Mouse (Mus musculus) adrenal gland, adult (tissue): Measurements from ENCODE around the gene Itgal.
A peak's percentile ranks its signal among the peaks of the same experiment; 100 is the strongest.

Source experiments
- DNase-seq, 2 experiments: peaks; one replicate each; pipeline ENCODE4 v3.0.0; 2022 to 2023; ENCODE audit warnings: low spot score in 1 of 2; ENCODE audit not compliant: inconsistent age in 2 of 2

The Itgal gene

GRCm38 (mm10) chr7:127276519-127276961, 19.5 kb upstream of the Itgal start:
- no peak for DNase-seq

DNA sequence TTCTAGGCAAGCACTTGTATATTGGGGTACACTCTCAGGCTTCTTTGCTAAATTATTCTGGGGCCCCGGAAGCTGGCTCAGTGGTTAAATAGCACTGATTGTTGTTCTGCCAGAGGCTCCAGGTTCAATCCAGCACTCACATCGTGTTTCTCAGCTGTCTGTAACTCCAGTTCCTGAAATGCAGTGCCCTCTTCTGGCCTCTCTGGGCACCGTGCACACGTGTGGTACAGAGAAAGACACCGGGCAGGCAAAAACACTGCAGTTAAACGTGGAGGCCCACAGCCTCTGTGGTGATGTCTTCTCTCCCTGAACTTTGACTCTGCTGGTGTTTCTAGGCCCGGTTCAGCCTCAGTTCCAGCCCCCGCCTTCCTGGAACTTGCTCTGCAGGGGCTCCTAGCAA, 17.7 kb upstream of the Itgal start:
- DNase-seq, result peak; percentile 59 to 74

DNA sequence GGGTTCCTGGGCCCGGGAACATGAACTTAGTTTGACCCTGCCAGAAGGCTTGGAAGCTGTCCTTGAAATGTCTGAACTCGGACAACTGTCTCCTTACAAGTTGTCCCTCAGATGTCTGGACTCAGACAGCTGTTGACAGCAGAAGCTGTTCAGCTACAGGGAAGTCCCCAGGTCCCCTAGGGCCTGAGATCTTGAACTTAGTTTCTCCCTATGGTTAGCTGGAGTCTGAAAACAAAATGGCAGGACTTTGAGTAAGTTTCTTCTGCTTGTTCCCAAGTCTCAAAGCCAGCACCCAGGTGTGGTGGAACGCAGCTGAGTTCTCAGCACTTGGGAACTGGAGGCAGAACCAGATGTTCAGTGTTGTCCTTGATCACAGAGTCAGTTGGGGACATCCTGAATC, 16.0 kb upstream of the Itgal start:
- peak in 1 of 2 experiments; percentile 53 for DNase-seq

- peak in 1 of 2 experiments; percentile 39 for DNase-seq
These were observed 14.9 kb upstream of the Itgal start for GRCm38 (mm10) chr7:127281114-127281513.

- no peak for DNase-seq
These were observed 13.9 kb upstream of the Itgal start for GRCm38 (mm10) chr7:127282190-127282589.

- no peak for DNase-seq
These were observed 10.9 kb upstream of the Itgal start for GRCm38 (mm10) chr7:127285154-127285553.

DNA sequence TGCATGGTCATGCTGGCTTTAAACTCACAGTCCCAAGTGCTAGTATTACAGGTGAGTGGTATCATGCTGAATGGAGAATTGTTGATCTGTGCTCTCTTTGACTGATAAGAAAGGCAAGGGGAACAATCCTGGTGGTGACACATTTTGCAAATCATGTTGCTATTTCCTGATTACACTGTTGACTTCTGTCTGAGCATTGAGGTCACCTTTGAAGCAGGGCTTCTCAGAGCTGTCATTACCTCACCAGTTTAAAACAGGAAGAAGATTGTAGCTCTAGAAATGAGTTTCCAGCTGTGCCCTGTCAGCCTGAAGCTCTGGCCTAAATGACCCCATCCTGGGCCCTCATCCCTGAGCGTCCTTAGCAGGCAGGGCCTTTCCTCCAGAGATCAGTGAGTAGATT, 8.1 kb upstream of the Itgal start:
- DNase-seq, result no peak

- no peak for DNase-seq
These were observed 6.8 kb upstream of the Itgal start for GRCm38 (mm10) chr7:127289306-127289705.

GRCm38 (mm10) chr7:127290142-127290541, 5.9 kb upstream of the Itgal start:
- DNase-seq, result no peak

DNA sequence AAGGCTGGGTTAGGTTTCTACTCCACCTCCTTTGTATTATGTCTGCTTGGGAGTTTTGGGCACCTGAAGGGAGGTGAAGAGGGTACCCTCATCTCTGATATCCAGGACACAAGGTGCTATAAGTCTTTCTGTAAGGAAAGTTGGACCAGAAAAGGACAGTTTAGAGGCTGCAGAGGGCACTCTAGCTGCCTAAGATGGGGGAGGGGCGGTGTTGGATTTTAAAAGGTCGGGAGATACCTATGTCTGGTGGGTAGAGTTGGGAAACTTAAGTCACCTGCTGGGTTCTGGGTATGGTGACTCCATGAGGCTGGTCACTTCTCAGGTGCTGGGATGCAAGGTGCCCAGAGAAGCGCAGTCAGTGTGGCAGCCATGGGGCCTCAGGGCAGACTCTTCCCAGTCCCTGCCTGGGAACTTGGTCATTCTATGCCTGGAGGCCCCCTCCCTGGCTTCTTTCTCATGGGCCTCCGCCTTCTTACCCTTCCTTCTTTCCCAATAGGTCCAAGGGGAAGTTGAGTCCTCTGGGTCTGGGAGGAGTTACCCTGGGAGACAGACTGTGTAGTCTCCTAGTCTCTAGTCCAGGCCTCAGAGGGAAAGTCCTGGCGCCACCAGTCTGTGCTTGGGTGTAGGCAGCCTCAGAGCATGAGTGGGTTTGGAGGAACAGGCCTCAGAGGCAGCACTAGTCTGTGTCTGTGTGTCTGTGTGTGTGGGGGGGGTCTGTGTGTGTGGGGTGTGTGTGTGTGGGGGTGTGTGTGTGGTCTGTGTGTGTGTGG, 911 bp downstream of the Itgal start:
- no peak for DNase-seq

DNA sequence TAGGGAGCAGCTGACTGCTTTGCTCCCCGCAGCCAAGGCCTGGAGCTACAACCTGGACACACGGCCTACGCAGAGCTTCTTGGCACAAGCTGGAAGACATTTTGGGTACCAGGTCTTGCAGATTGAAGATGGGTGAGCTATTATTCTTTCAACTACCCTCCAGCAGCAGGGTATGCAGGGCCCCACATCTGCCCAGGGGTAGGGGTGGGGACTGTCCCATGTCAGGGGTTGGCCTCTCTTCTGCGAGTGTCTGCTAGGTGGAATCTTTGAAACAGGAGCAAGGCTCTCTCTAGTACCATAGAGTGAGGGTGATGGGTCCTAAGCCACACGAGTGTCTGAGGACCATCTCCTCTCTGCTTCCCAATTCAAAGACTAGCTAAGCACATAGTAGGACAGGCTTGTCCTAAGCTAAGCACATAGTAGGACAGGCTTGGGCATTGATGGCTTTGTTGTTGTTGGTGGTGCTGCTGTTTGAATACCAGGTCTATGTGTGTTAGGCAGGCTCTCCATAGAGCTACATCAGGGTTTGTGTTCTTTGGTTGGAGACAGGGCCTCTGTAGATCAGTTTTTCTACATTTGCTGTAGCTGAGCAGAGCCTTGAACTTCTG, 1.6 kb downstream of the Itgal start:
- DNase-seq, result no peak

DNA sequence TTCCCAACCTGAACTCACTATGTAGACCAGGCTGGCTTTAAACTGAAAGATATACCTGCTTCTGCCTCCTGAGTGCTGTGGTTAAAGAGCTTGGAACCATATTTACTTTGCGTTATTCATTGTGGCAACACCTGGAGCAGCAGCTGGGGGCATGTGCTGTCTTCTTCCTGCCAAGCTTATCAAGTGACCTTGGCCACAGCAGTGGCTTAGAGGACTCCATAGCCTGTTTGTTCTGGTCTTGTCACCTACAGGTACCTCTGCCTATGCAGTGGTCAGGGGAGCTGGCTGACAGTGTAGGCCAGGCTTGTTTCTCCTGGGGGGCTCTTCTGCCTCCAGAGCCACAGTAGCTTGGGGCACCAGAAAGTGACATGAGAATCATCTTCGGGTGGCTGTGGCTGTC, 12.4 kb downstream of the Itgal start:
- DNase-seq, result peak in 1 of 2 experiments; percentile 27

- DNase-seq, result peak; percentile 29 to 87
These were observed 12.8 kb downstream of the Itgal start for GRCm38 (mm10) chr7:127308887-127309286.

GRCm38 (mm10) chr7:127309951-127310350, 13.9 kb downstream of the Itgal start:
- DNase-seq, result no peak

- DNase-seq, result no peak
These were observed 17.9 kb downstream of the Itgal start for GRCm38 (mm10) chr7:127313912-127314311.

DNA sequence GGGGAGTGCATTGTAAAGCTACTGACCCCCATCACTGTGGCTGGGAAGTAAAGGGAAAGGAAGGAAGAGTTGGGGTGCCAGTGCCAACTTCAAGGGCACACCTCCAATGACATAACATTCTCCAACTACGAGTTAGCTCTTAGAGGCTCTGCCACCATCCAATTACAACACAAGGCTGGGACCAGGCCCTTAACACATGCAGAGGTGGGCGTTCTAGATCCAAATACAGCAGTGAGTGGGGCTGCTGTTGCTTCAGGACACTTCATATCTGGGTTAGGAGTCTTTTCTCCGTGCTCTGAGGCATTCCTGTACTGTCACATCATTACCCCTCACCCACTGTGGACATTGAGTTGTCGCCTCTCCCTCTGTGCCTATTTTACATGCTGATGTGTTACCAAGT, 25.0 kb downstream of the Itgal start:
- no peak for DNase-seq

- DNase-seq, result peak in 1 of 2 experiments; percentile 45
These were observed 26.0 kb downstream of the Itgal start for GRCm38 (mm10) chr7:127322085-127322484.

DNA sequence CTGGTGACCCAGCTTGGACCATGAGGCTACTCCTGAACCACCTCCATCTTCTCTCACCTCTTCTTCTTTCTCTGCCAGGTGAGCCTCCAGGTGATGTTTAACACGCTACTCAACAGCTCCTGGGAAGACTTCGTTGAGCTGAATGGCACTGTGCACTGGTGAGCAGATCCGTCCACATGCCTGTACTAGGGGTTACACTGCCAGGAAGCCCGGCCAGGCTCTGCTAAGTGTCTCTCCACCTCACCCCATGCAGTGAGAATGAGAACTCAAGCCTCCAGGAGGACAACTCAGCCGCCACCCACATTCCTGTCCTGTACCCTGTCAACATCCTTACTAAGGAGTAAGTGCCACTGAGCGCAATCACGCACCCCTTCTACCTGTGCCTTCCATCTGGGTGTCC, 28.9 kb downstream of the Itgal start:
- no peak for DNase-seq

- no peak for DNase-seq
These were observed 29.5 kb downstream of the Itgal start for GRCm38 (mm10) chr7:127325550-127325949.

DNA sequence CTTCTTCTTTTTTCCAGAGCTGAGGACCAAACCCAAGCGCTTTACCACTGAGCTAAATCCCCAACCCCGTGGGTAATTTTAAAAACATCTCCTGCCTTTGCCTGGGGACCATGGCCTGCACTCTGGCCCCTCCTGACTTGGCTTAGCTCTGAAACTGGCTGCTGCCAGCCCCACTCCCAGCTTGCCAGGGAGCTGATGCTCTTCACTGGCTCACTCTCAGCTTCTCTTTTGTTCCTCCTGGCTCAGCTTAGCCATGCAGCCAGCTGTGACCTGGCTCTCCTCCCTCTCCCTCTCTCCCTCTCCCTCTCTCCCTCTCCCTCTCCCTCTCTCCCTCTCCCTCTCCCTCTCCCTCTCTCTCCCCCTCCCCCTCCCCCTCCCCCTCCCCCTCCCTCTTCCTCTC, 30.6 kb downstream of the Itgal start:
- no peak for DNase-seq

DNA sequence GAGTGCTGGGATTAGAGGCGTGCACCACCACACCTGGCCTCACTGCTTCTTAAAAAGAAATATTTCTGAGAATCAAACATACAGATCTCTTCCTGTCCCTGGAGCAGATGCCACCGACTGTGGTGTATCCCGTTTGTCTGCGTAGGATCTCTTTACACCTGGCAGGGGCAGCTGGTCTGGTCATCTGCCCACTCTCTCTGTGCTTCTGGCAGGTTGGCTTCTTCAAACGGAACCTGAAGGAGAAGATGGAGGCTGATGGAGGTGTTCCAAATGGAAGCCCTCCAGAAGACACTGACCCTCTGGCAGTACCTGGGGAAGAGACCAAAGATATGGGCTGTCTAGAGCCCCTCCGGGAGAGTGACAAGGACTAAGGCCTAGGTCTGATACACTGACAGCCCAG, 37.2 kb downstream of the Itgal start:
- no peak for DNase-seq

DNA sequence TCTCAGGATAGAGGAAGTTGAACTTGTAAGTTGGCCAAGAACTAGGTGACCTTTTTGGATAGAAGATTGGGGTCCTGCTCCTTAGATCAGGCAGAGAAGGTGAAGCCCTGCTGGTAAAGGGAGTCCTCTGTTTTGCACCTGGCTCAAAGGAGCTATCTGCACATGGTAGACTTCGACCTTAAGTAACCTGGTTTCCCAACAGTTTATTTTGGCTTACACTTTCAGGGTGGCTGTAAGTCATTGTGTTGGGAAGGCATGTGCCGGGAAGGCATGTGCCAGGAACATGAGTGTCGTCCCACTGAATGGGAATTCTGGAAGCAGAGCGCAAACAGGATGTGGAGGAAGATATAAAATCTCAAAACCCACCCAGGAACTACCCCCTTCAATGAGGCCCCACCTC, 39.5 kb downstream of the Itgal start:
- no peak for DNase-seq

- peak in 1 of 2 experiments; percentile 40 for DNase-seq
These were observed 41.6 kb downstream of the Itgal start for GRCm38 (mm10) chr7:127337636-127338035.
